Mouse (Mus musculus): ENCODE results near the gene Renbp.

- no peak for TF ChIP-seq CTCF (IDR thresholded peaks at IDR 0.05; ENCODE audit: insufficient read depth, low read length)
- TF ChIP-seq POLR2A (IDR thresholded peaks at IDR 0.05; ENCODE audit: borderline replicate concordance, extremely low read depth, low read depth, low read length) = no peak
Measured at GRCm38 (mm10) chrX:73970781-73971180, 40.1 kb upstream of the Renbp start.

All from lung, adult 2 months (tissue).